Mouse (Mus musculus) frontal cortex, adult (tissue): Measurements from ENCODE around the gene Ctso.
A peak's percentile ranks its signal among the peaks of the same experiment; 100 is the strongest.

Experiments
- ATAC-seq: cut with Nextera tagmentation; 2 replicates; pipeline ENCODE4 v1.9.2; 2017; ENCODE audit warnings: mild to moderate bottlenecking, moderate library complexity, mixed read lengths; ENCODE audit not compliant: low TSS enrichment

The Ctso gene

DNA sequence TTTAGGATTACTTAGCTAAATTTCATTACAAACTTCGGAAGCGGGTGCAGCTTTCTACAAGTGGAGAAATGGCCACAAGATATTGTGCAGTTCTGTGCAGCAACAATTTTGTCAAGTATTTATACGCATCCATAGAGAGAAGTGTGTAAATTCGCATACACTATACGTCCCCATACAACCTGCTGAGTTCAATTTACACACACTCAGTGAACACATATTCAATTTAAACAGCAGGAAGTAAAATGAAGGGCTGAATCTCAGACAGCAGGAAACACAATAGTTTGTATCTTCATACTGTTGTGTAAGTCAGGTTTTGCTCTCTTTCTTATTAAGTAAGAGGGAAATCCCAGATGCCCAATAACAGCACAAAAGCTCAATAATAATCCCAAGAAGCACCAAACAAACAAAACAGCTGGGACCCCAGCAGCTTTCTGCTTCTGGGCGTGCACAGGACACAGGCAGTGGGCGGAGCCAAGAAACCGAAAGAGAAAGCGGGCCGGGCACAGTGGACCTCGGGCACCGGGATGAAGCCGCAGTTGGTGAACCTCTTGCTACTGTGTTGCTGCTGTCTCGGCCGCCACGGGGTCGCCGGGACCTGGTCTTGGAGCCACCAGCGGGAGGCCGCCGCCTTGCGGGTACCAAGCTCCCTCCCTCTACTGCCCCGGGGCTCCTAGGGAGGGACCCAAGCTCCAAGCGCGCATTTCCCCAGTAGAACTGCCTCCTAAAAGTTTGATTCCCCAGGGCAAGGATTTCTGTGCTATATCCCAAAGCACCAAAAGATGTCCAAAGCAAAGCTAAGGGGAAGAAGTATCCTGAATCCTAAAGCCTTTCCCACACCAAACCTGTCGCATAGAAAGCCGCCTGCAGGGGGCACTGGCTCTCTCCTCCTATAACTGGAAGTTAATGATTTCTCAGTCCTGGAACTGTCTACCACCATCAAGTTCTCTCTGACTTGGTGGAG lies at the start of gene Ctso:
Gene Ctso (plus strand): TSS at position 461 of the 961 bp plus-strand sequence.
- peak; percentile 96 for ATAC-seq

DNA sequence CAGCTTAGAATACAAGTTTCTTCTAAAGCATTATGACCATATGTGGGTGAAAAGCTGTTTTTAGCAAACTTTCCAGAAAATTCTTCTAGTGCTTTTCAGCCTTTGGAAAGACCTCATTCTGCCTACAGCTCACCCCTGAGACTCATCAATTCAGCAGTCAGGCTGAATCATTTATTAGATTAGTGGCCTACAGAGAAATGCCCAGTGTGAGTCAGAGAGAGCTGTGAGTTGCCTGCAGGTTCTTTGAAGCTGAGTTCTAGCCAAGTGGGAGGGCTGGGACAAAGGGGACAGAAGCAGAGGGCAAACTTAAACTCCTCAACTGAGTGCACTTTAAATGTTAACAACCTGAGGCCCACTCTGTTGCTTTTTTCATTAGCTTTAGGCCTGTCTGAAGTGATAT lies 48.5 kb upstream of the Ctso start:
- ATAC-seq: no peak

DNA sequence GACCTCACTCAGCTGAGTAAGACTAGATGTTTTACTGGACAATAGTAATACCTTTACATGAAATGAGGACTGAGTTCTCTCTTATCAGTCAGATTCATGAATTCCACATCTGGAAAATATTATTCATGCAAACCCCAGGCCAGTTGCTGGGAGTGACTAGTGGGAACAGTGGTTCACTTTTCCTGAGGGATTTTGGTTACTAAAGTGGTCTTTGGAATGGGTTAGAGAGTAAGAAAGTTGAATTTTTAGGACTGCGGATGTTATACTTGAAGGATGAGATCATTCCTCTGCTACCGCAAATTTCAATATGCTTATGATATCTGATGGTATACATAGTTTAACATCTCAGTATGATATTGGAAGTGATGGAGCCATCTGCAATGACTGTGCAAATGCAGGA lies 46.8 kb upstream of the Ctso start:
- ATAC-seq: no peak

DNA sequence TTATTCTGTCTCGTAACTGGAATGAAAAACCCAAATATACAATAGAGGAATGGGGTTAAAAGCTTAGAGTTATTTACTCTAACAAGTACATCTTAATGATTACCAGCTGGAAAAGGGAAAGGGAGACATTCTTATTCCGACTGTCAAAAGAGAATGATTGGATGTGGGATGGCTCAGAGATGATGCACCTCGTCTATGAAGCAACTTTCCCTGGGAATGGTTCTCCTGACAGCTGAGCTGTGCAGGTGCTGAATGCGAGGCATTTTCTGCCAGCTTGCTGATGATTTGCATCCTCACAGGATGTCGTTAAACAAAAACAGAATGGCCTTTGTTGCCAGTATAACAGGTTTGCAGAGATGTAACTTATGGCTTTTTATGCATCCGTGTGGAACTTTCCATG lies 43.3 kb upstream of the Ctso start:
- peak; percentile 27; the same call in 1 of the 2 replicates for ATAC-seq

DNA sequence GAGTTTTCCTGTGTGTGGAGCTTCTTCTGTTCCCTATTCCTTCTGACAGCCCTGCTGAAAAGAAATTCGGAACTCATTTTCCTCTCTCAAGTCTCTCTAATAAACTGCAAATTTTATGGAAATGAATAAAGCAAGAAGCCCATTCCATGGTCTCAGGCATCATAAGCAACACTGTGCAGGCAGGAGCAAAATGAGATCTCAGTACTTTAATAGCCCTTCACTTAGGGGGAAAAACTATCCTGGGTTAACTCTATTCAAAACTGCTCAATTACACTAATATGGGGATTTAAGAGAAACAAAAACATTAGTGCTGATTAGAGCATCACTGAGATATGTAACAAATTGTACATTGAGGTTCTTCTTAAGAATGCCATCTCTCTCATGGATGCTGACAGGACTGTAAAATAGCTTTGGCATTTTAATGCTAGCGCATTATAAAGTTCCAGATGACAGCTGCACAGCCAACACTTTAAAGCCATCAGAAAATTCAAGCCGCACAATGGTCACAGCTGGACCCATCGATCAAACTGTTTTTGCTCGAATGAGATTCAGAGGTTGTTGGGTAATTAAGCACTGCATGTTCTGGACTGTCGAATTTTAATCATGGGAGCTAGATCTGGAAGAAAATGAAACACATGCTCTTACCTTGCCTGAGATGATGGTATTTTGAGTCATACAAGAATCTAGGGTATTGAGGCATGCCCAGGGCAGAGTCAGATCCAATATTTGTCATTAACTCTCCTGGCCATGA lies 21.9 kb upstream of the Ctso start:
- peak; percentile 38 for ATAC-seq

DNA sequence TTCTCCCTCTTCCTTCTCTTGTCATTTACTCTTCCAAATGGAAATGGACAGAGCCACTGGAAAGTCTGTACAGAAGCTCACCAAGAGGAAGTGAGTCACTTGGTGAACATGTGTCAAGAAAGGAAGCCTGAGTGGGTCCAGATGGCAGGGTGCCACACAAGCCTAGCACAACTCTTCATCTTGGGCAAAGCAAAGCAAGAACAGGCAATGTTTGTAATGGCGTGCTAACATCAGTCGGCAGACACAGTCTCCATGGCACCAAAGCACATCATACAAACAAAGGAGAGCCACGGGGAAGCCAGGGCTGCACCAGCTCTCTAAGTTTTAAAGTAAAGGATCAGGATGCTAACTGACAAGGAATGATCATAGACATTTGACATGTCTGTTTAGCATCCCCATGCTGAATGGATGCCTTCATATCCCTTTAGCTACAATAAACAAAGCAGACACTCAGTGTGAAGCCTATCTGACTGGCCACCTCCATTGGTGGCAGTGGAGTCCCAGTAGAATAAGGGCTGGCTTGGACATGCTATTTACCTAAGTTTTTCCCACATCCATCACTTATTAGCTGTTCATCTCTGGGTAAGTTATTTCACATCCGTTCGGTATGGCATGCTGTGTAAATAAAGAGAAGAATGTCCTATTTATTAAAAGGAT lies 16.2 kb upstream of the Ctso start:
- peak; percentile 56 for ATAC-seq

DNA sequence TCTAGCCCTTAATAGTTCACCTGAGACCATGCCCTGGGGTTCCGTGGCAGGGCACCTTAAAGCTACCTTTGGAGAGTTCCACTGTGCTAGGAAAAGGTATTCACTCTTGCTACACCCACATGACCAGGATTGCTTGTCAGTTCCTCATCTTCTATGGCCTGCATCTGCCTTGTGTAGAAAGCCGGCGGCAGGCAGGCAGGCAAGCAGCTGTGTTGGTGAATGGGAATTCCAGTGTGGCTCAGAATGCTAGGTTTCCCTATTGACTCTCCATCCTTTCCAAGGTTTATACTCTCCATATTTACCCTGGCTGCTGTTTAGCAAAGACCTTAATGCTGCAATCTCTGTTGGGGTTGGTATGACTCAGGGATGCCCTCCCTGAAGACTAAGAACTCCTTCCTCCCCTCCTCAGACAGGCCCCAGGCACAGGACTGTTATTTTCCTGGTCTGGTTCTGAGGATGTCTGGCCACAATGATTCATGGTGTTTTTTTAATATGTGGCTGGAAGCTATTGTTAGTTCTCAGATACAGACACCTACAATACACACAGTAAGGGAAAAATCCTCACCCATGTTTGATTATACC lies 15.0 kb upstream of the Ctso start:
- peak; percentile 18; the same call in 1 of the 2 replicates for ATAC-seq

DNA sequence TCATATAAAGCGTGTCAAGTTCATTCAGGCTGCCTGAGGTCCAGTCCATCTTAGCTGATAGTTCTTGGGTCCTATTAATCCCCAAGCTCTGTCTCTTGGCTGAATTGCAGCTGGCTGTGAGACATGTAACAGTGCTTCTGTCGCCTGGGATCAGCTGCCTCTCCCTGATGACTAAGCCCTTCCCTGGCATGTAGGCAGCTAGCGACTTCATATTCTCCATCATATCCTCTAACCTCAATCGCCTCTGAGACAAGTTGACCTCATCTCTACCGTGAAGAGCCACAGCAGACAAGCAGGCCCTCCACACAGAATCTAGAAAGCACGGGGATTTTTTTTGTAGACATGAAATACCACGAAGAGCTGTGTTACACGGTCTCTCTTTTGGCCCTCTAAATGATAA lies 14.2 kb upstream of the Ctso start:
- no peak; the same call in 1 of the 2 replicates for ATAC-seq

DNA sequence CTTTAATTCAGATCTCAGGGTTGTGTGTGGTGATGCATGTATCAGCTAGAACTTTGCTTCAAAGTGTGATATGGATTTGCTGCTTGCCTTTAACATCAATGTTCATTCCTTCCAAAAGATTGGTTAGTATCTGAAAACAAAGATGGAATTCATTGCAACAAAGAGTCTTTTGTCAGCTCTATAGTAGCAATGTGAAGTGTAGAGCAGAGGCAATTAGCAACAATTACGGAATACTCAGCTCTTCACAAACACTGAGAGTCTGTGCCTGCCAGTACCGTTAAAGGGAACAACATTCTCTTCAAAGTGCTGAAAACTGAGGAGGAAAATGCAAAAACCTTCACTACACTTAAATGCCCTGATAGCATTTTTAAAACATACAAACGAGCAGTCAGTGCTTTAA lies 12.7 kb upstream of the Ctso start:
- 0 out of 2 replicates have a peak, but pooled peaks have one; percentile 29 for ATAC-seq

DNA sequence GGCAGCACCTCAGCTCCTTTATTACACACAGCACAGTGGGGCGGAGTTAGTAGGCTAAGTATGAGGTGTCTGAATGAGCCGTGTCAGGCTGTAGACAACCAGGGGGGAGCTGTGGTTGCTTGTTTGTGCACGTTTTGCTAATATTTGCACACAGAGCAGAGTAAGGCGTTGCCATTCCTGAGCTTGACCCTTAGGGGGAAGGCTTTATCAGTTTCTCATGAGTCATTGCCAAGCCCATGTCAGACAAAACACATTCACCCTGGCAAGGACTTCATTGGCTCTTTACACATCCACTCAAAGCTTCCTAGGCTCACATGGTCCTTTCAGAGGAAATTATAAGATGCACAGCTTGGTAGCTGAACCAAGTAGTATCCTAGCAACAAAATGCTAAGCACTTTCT lies 9.5 kb upstream of the Ctso start:
- ATAC-seq: no peak

DNA sequence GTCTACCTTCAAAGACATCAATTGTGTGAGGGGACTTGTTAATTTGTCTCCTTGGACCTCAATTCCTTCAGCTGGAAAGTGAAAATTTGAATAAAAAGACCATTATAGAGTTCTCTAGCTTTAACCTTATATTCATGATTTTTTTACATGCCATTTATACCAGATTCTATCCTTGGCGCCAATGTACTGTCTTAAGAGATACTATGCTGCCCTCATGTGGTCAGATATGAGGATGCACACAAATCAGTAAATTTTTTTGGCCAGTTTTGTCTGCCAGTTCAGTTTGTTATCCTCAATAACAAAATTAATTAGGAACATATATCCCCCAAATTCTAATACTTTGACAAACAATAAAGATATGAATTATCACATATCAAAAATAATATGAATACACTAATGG lies 7.5 kb upstream of the Ctso start:
- ATAC-seq: peak; percentile 48

DNA sequence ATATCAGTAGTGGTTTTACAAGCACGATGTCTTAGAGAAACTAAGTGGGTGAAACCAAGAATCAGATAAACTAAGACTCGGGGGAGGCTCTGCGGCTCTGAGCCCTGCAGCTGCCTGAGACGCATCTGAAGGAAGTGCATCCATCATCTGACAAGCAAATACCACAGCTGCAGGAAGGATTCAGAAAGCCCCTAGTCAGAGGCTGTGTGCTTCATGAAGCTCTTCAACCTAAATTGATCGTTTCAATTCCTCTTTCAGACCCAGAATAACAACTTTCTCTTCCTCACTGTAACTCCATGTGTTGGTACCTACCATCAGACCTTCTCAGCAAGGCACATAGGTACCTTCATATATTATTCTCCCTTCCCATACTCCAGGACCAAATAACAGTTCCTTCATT lies 6.5 kb upstream of the Ctso start:
- ATAC-seq: 0 out of 2 replicates have a peak, but pooled peaks have one; percentile 14

DNA sequence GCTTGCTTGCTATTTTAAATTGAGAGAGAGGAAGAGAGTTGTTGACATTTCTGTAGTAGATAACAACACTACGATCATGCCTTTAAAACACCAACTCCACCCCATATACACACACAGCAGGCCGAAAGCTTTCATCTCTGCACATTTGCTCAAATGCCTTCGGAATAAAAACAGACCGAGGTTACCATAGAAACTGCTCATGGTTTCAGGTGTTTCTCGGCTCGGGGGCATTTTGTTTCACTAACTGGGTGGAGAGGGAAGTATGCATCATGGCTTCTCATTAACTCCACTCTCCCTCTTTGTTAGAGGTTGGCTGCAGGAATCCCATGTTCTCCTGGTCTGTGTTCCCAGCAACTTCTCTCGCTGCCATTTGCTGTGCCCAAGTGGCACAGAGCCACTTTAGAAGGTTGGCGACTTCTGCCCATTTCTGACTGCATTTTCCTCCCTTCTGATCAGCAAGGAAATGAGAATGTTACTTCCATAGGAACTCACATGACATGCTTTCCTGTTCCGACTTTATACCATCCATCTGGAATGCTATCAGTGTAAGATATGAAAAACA lies 5.6 kb upstream of the Ctso start:
- ATAC-seq: peak; percentile 53

DNA sequence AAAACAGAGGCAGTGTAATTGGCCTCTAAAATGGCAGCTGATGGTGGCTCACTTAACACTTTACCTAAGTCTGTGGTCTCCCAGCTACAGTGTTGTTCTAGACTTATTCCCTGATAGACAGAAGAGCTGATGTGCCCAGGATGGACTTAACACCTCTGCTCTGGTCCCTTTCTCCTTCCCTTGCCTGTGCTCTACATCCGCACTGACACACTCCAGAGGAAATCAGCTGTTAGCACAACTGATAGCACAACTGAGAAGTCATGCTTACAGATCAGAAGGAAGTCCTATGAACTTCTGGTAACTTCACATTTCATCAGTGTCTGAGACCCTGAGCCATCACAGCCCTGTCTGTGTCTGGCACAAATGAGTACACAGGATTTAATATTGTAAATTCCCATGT lies 3.3 kb upstream of the Ctso start:
- ATAC-seq: no peak

DNA sequence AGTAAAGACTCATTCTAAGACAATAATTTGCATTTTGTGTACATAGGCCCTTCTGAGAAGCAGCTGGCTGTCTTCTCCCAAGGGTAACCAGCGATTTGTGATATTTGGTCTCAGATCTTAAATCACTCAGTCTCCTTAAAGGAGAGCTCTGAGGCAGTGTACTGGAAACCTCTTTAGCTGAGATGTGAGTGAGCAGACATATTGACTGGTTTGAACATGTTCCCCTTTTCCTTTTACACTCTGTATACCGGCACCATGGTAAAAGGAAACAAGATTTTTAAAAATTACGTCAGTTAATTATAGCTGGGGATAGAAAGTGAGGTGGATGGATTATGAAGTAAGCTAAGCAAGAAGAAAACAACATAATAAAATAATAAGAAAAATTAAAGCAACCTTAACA lies 706 bp upstream of the Ctso start:
- no peak for ATAC-seq

DNA sequence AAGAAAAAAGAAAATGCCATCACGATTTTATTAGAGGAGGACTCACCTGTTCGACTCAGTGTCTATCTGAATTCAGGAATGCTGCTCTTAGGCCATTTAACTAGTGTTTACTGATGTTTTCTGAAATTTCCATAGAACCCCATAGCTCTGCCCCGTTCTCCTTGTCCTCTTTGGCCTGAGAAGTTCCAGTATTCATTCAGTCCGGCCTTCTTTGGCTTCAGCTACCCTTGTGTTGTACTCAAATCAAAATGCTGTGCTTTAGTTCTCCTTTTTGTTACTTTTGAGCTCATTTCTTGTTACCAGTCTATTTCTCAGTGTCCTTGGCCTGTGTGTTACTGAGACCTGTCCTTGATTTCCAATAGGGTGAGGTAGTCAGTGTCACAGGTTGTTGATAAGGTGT lies 947 bp downstream of the Ctso start:
- ATAC-seq: no peak

DNA sequence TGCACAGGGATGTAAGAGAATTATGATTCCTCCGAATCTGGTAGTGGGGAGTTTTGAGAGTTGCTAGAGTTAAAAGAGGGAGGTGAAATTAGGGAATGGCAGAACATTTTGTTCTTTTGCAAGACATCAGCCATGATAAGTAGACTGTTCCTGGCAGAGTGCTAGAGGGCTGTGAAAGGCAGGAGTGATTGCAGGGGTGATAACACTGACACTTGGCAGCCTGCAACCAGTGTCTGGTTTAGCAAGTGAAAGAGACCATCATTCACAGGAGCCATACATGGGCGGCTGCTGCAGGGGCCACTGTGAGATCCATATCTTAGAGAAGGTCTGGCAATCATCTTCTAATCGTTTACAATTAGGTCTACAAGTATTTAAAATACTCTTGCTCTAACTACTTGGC lies 6.5 kb downstream of the Ctso start:
- no peak for ATAC-seq

DNA sequence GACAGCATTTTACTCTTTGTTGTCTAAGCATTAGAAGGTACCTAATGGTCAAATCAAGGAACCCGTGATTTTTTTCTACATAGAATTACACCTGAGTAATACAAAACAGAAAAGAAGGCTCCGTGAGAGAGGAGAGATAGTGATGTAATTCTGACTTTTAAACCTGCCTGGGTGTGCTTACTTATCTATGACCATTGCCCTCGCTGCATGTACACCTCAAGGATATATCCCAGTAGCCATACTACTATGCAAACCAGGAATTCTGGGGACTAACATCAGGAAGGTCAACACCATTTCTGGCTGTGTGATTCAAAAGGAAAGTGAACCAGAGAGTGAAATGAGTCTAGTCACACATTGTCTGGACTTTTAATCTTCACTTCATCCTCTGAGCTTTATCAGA lies 9.9 kb downstream of the Ctso start:
- no peak for ATAC-seq

DNA sequence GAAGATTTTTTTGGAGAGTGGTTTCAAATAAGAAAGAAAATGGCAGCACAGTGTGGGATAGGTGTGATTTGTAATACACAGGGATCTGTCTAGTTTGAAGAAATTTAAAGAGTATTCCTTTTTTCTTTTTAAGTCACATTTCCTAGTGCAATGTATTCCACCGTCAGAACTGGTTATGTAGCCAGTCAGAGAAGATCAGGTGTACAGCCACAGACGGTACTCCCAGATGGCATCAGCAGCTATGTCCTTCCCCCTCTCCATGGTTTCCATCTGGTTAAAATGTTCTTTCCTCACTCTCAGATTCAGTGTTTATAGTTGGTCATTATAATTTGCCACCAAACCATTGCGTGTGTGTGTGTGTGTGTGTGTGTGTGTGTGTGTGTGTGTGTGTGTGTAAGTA lies 10.7 kb downstream of the Ctso start:
- peak; percentile 87 for ATAC-seq

DNA sequence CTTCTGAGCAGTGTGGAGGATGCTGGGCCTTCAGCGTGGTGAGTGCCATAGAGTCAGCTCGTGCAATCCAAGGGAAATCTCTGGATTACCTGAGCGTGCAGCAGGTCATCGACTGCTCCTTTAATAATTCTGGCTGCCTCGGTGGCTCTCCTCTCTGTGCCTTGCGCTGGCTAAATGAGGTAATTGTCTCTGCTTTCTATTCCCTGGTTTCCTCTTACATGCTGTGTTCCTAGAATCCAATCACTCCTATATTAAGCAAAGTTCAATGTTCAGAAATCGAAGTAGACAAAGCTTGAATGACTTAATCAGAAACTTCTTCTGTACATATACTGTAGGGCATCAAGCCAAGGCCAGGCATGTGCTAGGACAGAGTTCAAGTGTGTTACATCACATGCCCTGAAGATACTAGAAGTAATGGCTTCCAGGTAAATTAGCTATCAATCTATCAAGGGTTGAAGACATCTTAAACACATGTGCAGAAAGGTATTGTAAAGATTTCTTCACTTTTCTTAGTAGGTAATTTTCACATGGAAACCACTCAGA lies 12.5 kb downstream of the Ctso start:
- no peak for ATAC-seq

DNA sequence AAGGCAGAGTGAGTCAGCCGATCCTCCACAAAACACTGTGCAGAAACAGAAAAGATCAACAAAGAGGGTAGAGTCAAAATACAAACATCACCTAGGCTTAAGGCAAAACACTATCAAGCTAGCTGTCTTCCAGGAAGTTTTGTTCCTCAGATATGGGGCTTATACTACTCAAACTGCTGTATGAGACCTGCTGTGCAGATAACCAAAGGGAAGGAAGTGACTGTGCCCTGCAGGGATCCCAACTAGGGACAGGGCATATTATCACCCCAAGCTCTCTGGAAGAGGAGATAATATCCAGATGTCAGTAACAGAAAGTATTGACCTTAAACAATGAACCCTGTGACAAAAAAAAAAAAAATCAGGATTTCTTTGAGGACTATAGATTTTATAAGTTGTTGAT lies 16.6 kb downstream of the Ctso start:
- ATAC-seq: no peak
